Mouse (Mus musculus) hematopoietic stem cell, adult 5-6 weeks (primary cell): ENCODE measurements around the gene Ngdn. TPM values are rescaled to one million over a fixed set of nuclear protein-coding genes. Genes with fewer than 3 reads are reported as not detected.
"Not testable (repeated sequence)": the region's sequence is repeated elsewhere in the genome, so short reads cannot be mapped to it uniquely, and the experiment has no call there.

ENCODE experiments used
- ATAC-seq, 2 experiments: fragments of 125-278 bp in 1 of 2; replicated peaks in 1 of 2; 2 replicates each; pipeline ENCODE4 v1.8.0; 2016 to 2017; ENCODE audit warnings: inconsistent platforms in 2 of 2, mild to moderate bottlenecking in 2 of 2, moderate number of reproducible peaks in 2 of 2, low read depth in 1 of 2, moderate TSS enrichment in 1 of 2; ENCODE audit not compliant: low FRiP score in 2 of 2, poor library complexity in 2 of 2, severe bottlenecking in 2 of 2, insufficient read depth in 1 of 2, low TSS enrichment in 1 of 2
- total RNA-seq: library from RNA; stranded (forward); fragments of 172-1452, 232-1000 nt; gene quantifications from 2 replicates; pipeline ENCODE4 v1.2.3, GENCODE M21; 2017

The Ngdn gene
- total RNA-seq, 1 experiment from 2014 or later = 66.5 TPM

- ATAC-seq = no peak
Observed at GRCm38 (mm10) chr14:54995457-54996138, 19.7 kb upstream of the Ngdn start.

DNA sequence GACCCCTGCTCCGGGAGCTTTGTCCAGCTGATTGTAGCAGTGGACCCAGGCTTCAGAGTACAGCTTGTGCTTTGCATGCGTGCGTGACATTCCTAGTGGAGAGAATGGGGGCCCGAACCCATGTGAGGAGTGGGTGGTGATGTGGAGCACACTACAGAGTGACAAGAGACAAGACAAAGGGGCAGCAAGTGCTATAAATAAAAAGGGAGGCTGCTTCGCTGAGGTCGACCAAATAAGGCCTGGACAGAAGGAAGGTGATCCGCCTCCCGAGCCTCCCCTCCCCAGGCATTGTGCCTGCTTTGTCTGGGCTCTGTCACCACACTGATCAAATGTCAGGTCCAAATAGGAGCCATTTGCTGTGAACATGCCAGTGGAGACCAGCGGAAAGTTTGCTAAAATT is 18.5 kb upstream of the Ngdn start:
- no peak for ATAC-seq

GRCm38 (mm10) chr14:54997297-54997696 is 18.0 kb upstream of the Ngdn start:
- no peak for ATAC-seq

- no peak for ATAC-seq
Observed at GRCm38 (mm10) chr14:54998680-54999079, 16.6 kb upstream of the Ngdn start.

GRCm38 (mm10) chr14:54999868-55000267 is 15.4 kb upstream of the Ngdn start:
- ATAC-seq = not testable (repeated sequence)

DNA sequence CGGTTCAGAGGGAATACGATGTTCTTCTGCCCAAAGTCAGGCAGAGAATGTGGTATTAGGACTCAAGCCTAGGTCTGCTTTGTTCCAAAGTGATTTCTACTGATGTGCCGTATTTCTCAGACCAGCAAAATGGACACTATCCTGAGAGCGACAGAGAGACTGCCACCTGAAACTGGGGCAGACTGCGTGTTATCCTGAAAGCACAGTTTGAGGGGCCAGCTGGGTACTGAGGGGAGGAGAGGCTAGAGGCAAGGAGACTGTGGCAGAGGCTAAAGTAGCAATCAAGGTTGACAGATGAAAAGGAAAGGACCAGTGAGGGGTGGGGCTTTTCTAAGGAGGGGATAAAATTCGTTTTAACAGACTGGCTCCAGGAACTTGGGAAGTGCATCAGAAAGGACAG is 14.4 kb upstream of the Ngdn start:
- ATAC-seq = no peak

- ATAC-seq = no peak
Observed at GRCm38 (mm10) chr14:55001446-55001845, 13.8 kb upstream of the Ngdn start.

DNA sequence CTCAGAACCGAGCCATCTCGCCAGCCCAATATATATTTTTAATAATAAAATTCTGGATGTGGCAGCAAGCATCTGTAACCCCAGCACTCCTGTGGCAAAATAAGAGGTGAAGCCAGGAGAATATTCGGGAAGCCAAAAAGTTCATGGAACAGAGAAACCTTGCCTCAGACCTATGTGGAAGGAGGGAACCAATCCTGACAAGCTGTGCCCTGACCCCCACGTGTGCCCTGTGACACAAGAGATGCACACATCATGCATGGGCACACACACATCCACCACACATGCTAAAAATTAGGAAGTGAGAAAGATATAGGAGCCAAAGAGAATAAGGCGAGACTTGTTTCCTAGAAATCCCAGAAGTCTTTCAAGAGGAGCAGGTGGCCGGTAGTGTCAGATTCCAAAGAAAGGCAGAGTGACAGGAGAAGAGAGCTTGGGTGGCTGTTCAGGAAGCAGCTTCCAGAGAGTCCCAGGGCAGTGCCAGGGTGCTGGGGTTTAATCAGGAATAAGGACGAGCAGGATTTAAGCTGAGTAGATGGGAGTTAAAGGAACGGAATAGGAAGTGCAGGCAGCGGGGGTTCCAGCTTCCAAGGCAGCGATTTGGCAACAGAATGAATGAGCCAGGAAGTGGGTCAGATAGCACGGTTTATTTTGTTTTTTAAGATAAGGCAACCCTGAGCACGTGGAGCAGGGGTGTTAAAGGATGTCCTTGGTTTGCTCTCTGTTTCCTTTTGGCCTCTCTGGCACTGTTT is 13.1 kb upstream of the Ngdn start:
- peak in 1 of 2 experiments; percentile 33; a peak in 1 of 4 replicates for ATAC-seq

- no peak for ATAC-seq
Observed at GRCm38 (mm10) chr14:55002687-55003120, 12.6 kb upstream of the Ngdn start.

DNA sequence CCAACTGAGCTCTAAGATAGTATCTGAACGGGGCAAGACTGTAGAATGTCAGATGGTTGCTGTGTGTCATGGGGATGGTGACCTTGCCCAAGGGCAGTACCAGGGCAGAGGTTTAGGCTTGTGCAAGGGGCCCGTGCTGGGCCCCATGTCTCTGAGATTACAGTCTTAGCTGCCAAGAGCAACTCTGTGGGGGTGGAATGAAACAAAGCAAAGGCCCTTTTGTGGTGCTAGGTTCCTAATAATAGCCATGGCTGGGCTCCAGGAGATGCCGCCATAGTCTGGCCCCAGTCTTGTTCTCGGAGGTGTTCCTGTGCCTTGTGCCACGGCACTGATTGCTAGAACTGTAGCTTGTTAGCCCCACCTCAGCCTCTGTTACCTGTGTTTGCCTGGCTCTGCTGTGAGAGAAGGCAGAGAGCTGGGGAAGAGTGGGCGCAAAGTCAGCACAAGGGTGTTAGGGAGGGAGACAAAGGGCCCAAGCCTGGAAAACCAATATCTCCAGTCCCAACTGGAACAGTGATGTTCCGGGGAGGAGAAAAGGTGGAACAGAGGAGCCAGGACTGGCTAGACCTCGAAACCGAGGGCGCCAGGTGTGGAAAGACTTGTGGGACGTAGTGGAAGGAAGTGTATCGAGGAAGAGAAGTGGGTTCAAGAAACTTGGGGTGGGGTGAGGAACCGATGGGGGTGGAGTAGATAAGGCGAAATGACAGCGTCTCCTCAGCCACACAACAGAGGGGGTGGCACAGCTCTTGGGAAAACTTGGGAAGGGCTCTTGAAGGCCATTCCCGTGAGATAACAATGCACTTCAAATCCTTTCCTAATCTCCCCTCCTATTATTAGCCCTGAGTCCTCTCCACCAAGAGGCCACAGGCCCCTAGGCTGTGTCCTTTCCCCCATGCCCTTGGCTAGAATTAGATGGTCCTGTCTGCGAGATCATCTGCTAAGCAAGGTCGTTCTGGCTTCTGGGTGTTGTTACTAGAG is 11.1 kb upstream of the Ngdn start:
- ATAC-seq = 0 out of 4 replicates have a peak, but pooled peaks of 1 of the 2 experiments have one; percentile 3

DNA sequence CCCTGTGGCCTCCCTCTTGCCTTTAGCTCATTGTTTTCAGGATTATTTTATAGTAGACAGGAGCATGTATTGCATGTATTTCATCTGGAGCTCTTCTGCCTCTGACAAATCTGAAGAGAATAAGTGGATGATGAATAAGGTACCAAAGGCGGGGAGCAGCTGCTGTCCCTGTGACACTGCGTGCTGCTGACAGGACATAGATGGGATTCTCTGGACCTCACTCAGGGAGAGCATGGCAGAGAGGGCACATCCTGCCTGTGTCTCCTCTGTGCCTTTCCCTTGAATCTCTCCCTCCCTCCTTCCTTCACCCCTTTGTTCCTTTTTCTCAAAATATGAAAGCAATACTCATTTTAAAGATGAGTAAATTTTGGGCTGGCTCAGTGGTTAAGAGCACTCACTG is 9.7 kb upstream of the Ngdn start:
- no peak for ATAC-seq

DNA sequence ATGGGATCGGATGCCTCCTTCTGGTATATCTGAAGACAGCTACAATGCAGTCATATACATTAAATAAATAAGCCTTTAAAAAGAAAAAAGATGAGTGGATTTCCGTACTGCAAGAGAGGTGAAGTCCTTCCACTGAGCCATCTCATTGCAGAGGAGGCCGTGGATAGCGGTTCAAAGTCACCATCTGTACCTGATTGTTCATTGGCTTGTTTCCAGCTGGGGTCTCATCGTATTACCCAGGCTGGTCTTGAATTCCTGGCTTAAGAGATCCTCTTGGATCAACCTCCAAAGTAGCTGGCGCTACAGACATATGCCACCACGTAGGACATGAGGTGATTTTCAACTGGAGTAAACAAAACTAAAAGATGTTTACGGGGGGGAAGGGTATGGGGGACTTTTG is 9.3 kb upstream of the Ngdn start:
- no peak for ATAC-seq

DNA sequence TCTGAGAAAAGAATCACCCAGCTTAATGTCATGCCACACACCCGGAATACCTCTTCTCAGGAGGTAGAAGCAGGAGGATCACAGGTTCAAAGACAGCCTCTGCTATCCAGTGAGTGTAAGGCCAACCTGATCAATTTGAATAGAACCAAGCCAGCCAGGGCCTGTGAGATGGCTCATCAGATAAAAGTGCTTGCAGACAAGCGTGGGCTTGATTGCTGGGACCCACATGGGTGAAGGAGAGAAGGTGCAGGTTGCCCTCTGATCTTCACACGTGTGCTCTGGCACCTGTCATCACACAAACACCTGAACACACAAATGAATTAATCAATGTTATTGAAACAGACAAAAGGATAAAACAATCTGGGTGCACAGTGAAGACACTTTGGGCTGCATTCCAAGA is 8.7 kb upstream of the Ngdn start:
- ATAC-seq = no peak

- no peak for ATAC-seq
Observed at GRCm38 (mm10) chr14:55007120-55007908, 7.9 kb upstream of the Ngdn start.

DNA sequence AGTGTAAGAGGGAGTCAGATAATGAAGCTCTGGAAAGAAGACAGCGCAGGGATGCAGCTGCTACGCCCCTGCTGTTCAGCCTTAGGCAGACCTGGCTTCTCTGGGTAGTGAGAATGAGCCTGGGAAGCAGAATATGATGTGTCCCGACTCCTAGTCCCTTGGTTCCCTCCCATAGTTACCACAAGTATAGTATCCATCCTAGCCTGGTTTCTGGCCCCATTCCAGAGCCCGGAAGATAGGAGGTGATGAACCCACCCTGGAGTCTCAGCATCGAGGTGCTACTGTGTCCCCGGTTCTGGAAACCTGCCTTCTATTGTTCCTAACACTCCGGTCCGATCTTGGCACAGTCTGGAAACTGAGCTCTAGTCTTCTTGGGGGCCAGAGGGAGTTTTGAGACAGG is 6.8 kb upstream of the Ngdn start:
- ATAC-seq = no peak

DNA sequence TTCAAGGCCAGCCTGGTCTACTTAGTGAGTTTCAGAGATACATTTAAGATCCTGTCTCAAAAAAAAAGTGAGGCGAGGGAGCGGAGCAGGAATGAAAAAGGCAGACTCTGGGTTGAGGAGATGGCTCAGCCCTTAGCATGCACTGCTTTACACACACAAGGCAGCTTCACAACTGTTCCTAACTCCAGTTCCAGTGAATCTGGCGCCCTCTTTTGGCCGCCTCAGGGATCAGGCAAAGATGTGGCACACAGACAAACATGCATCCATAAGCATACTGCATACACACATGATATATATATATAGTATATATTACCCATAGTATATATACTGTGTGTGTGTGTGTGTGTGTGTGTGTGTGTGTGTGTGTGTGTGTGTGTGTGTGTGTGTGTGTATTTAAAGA is 4.1 kb upstream of the Ngdn start:
- no peak for ATAC-seq

GRCm38 (mm10) chr14:55014591-55014990 is 663 bp upstream of the Ngdn start:
- peak; percentile 37 to 42 for ATAC-seq
